In the genomic region with DNA sequence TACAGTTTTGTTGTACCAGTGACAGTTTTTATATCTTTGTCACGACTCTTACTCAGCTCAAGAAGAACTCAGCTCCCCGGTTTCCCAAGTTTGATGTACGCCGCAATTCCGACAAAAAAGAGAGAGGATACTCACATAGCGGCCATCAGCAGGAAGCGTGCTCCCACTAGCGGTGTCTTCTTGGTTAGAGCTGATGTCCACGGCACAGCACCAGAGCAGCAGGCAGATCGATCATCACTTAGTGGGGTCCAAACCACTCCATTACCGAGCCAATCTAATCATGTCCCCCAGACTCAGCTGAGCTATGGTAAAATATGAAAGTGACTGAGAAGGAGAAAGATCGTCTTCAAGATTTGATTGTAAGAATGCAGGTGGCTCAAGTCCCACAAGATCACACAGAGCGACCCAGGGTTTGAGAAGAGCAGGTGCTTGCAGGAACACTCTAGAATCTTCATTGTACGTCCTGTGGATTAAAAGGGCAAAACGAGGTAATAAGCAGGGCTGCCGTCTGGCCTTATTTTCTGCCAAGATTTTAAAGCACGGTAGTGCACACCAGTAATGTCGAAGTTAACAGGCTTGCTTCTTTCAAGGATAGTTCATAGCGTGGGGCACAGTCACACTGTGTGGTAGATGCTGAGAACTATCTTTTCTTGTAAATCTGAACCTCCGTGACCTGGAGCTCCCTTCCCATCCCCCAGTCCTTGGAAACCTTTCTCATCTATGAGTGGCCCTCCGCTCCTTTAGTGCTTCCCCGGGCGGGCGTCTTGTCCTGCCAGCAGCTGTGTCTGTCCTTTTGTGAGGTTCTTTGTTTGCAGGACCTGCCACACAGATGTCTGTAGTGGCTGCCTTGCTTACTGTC, we compare ENCODE assay signal across 10 mouse cellular contexts. TPM values are rescaled to one million over a fixed set of nuclear protein-coding genes. Genes with fewer than 3 reads are reported as not detected.
DNase-seq lines count a peak whose midpoint lies in the region; ATAC-seq lines count a peak whose summit lies in the region.
"Had no signal": no experiment of that assay in that cellular context is flagged by ENCODE, and none has a peak within 500 bp of the region (broad histone marks: within the 10 kb centered on the region; RNA-seq: fewer than 3 reads in every experiment).

No protein-coding gene starts in this region.

- peak; percentile 22; the same call in 1 of the 2 replicates for ATAC-seq in forebrain, embryonic 13.5 days
- ATAC-seq in midbrain, embryonic 13.5 days, result peak; percentile 49
- no peak for ATAC-seq in megakaryocyte progenitor cell, adult 5-6 weeks (replicated peaks; ENCODE audit: poor library complexity)

- peak overlapping the region; percentile 42 for H3K4me2 ChIP-seq in forebrain, embryonic 13.5 days
- H3K4me2 ChIP-seq in midbrain, embryonic 13.5 days (replicated peaks), result peak overlapping the region; percentile 31

- H3K4me3 ChIP-seq in forebrain, embryonic 13.5 days, result no peak overlapping the region
- H3K4me3 ChIP-seq in midbrain, embryonic 13.5 days (replicated peaks), result 0 out of 2 replicates have a peak overlapping the region, but pooled peaks have one; percentile 1

- no peaks in the 10 kb centered on the region for H3K36me3 ChIP-seq in forebrain, embryonic 13.5 days (ENCODE audit: poor library complexity, severe bottlenecking)
- no peaks in the 10 kb centered on the region for H3K36me3 ChIP-seq in midbrain, embryonic 13.5 days

- H3K9me3 ChIP-seq in forebrain, embryonic 13.5 days (replicated peaks), result no peaks in the 10 kb centered on the region
- no peaks in the 10 kb centered on the region for H3K9me3 ChIP-seq in midbrain, embryonic 13.5 days

- H3K27ac ChIP-seq in forebrain, embryonic 13.5 days, result peak overlapping the region; percentile 44
- peak overlapping the region; percentile 65; the same call in 1 of the 2 replicates for H3K27ac ChIP-seq in midbrain, embryonic 13.5 days

- peaks cover 95% of the 10 kb centered on the region for H3K27me3 ChIP-seq in forebrain, embryonic 13.5 days
- peaks cover 92% of the 10 kb centered on the region for H3K27me3 ChIP-seq in midbrain, embryonic 13.5 days

- H3K4me1 ChIP-seq in forebrain, embryonic 13.5 days, result peaks cover 44% of the 10 kb centered on the region
- peaks cover 46% of the 10 kb centered on the region for H3K4me1 ChIP-seq in midbrain, embryonic 13.5 days (replicated peaks)

- 24% methylated on average over 24 of the region's 24 CpGs for WGBS in forebrain, embryonic 13.5 days
- 21% methylated on average over 24 of the region's 24 CpGs for WGBS in midbrain, embryonic 13.5 days

- peak overlapping the region; percentile 14; the same call in 1 of the 2 replicates for H3K9ac ChIP-seq in forebrain, embryonic 13.5 days
- no peak overlapping the region; the same call in 1 of the 2 replicates for H3K9ac ChIP-seq in midbrain, embryonic 13.5 days (replicated peaks)

- peak; percentile 85 for DNase-seq in heart, adult 11 months
- no peak for DNase-seq in heart, adult 18-20 months
- peak; percentile 44 for DNase-seq in brain, adult 2 months (ENCODE audit: low read depth, low spot score)
- DNase-seq in testis, postnatal 14 days (ENCODE audit: low spot score), result no peak
- no peak for DNase-seq in urinary bladder, postnatal 14 days (ENCODE audit: low spot score)
- DNase-seq: cerebellum, adult 2 months; kidney, adult 18-20 months had no signal

RNA-seq across cellular contexts. Expression of a gene that starts 20.5 kb away (rescaled TPM):
- under 1 TPM; 0.22 to 0.41 TPM for total RNA-seq in heart, adult 18-20 months (2021)
- 41.7 and 43.7 TPM in 2 replicates for polyA plus RNA-seq in forebrain, embryonic 13.5 days (2015; fragmentation: Nextera tagmentation; extraction: Ambion mirVana)
- polyA plus RNA-seq in midbrain, embryonic 13.5 days (2015; fragmentation: Nextera tagmentation; extraction: Ambion mirVana), result 47.9 and 49.6 TPM in 2 replicates
- total RNA-seq in megakaryocyte progenitor cell, adult 5-6 weeks (2015), result not detected in 2 replicates
- total RNA-seq in megakaryocyte progenitor cell, adult 5-6 weeks (2017), result not detected in 2 replicates

RNA-seq across cellular contexts. Expression of a gene that starts 38.2 kb away (rescaled TPM):
- total RNA-seq in heart, adult 18-20 months (2021), result under 1 TPM; 0.17 to 0.51 TPM
- polyA plus RNA-seq in forebrain, embryonic 13.5 days (2015; fragmentation: Nextera tagmentation; extraction: Ambion mirVana), result 0.14 and 0.48 TPM in 2 replicates
- polyA plus RNA-seq in midbrain, embryonic 13.5 days (2015; fragmentation: Nextera tagmentation; extraction: Ambion mirVana), result 0.43 and 0.70 TPM in 2 replicates
- total RNA-seq in megakaryocyte progenitor cell, adult 5-6 weeks (2015), result not detected in 2 replicates
- not detected in 2 replicates for total RNA-seq in megakaryocyte progenitor cell, adult 5-6 weeks (2017)

Comparison
In these comparisons a context has a peak if more than half of its experiments do, and no peak if none do; other contexts are left out.
1. DNase-seq: peak in heart, adult 11 months (single experiment) and brain, adult 2 months (single experiment); none in heart, adult 18-20 months (0 of 2), testis, postnatal 14 days (single experiment) and urinary bladder, postnatal 14 days (single experiment).